Mouse (Mus musculus) urinary bladder, postnatal 14 days (tissue): ENCODE results near the gene Gars.

Experiments used
- DNase-seq: peaks from one replicate; pipeline ENCODE4 v3.0.0; 2021; ENCODE audit warnings: low spot score

Gene Gars

DNA sequence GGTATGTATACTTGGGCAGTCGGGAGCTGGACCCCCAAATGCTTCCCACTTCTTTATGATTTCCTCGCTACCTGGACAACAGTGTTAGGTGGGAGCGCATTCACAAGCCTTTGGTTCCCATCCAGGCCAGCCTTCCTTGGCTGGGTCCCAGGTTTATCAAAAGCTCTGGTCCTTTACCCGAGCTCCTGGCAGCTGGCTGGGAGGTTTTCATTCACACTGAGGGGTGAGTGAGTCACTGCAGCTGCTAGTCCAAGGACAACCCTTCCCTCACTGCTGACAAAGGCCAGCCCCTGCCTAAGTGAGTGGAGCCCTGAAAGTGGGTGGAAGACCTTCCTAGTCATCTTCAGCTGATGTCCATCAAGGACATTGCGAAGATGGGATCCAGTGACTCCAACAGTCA, 60.2 kb downstream of the Gars start:
- DNase-seq = no peak

GRCm38 (mm10) chr6:55098603-55099002, 60.8 kb downstream of the Gars start:
- DNase-seq = no peak

- DNase-seq = peak; percentile 60
These were observed 70.6 kb downstream of the Gars start for GRCm38 (mm10) chr6:55108358-55108757.

- DNase-seq = no peak
These were observed 79.7 kb downstream of the Gars start for GRCm38 (mm10) chr6:55117325-55118109.

DNA sequence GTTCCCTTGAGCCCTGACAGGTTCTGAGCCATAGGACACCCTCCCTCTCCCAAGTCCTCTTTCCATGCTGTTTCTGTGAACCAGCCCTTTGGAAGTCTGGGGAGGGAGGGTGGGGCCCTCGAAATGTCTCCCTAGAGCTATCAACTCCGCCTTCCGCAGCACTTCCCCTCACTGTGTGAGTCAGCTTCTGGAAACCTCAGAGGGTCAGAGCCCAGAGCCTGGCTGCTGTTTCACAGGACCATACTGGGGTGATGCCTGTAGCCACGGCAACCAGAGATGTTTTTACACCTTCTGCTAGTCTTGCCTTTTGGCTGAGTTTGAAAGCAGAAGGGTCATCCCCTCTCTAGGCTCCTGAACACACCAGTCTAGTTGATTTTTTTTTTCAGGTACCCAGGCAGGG, 85.2 kb downstream of the Gars start:
- peak; percentile 17 for DNase-seq

DNA sequence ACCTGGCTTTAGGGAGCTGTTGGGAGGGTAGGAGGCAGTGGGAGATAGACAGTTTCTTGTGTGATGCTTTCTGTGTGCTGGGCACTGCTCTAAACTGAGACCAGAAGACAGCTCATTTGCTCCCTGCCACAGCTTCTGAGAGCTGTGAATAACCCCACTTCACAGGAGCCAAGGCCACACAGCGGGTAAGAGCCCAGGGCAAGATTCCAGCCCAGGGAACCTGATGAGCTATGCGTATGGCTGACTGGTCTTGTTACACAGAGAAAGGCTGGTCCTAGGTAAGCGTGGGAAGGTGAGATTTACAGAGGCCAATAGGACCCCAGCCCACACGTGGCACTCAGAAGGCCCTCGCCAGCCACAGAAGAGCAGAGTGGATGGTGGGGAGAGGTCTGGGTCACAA, 88.8 kb downstream of the Gars start:
- no peak for DNase-seq

DNA sequence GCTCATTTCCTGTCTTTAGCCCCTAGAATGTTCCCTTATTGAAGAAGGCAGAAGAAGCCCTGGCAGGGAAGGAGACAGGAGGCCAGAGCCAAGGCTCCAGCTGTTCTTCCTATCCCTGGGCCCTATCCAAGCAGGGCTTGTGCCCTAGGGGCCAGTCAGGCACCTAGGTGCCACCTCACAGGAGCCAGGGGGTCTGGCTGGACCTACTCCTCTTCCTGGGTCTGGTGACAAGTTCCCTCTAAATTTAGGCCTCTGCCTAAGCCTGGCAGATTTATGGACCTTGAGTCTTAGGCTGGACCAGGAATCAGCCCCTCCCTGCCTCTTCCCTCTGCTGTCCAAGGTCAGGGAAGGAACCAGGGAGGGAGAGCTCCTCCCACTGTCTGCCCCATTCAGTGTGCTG, 90.6 kb downstream of the Gars start:
- DNase-seq = no peak
